Mouse (Mus musculus): ENCODE measurements around the gene Soat1.
"Not testable (repeated sequence)": the region's sequence is repeated elsewhere in the genome, so short reads cannot be mapped to it uniquely, and the experiment has no call there.

The Soat1 gene

GRCm38 (mm10) chr1:156473961-156474503, at the start of gene Soat1:
Gene Soat1, minus strand, starts transcription at chr1:156474331.
- in situ Hi-C loops (cut with MboI, MseI) = loop anchor here (10.0 kb wide), 1 partner anchor 161 kb away; no protein-coding TSS in a partner anchor

- in situ Hi-C loops (cut with MboI, MseI) = not testable (repeated sequence)
These were observed 49.7 kb upstream of the Soat1 start, which contains the start of gene Gm10031 for GRCm38 (mm10) chr1:156523842-156524241. Gene Gm10031, plus strand, starts transcription at chr1:156524012.

GRCm38 (mm10) chr1:156521796-156522517, 47.8 kb upstream of the Soat1 start:
- in situ Hi-C loops (cut with MboI, MseI) = no loop called here

- in situ Hi-C loops (cut with MboI, MseI) = no loop called here
These were observed 46.1 kb upstream of the Soat1 start for GRCm38 (mm10) chr1:156520136-156520780.

GRCm38 (mm10) chr1:156507753-156508152, 33.6 kb upstream of the Soat1 start:
- in situ Hi-C loops (cut with MboI, MseI) = loop anchor here (10.0 kb wide), 1 partner anchor 423 kb away; no protein-coding TSS in a partner anchor

- in situ Hi-C loops (cut with MboI, MseI) = loop anchor here (10.0 kb wide), 1 partner anchor 421 kb away; no protein-coding TSS in a partner anchor
These were observed 31.8 kb upstream of the Soat1 start for GRCm38 (mm10) chr1:156505901-156506300.

- in situ Hi-C loops (cut with MboI, MseI) = loop anchor here (10.0 kb wide), 1 partner anchor 420 kb away; no protein-coding TSS in a partner anchor
These were observed 30.9 kb upstream of the Soat1 start for GRCm38 (mm10) chr1:156504945-156505523.

GRCm38 (mm10) chr1:156496910-156497309, 22.8 kb upstream of the Soat1 start:
- in situ Hi-C loops (cut with MboI, MseI) = no loop called here

- in situ Hi-C loops (cut with MboI, MseI) = no loop called here
These were observed 20.9 kb upstream of the Soat1 start for GRCm38 (mm10) chr1:156495025-156495424.

- in situ Hi-C loops (cut with MboI, MseI) = no loop called here
These were observed 17.2 kb upstream of the Soat1 start for GRCm38 (mm10) chr1:156491226-156491796.

- in situ Hi-C loops (cut with MboI, MseI) = no loop called here
These were observed 13.9 kb upstream of the Soat1 start for GRCm38 (mm10) chr1:156488031-156488430.

- in situ Hi-C loops (cut with MboI, MseI) = no loop called here
These were observed 13.4 kb upstream of the Soat1 start for GRCm38 (mm10) chr1:156487498-156487897.

GRCm38 (mm10) chr1:156481826-156482225, 7.7 kb upstream of the Soat1 start:
- in situ Hi-C loops (cut with MboI, MseI) = no loop called here

GRCm38 (mm10) chr1:156476535-156476934, 2.4 kb upstream of the Soat1 start:
- in situ Hi-C loops (cut with MboI, MseI) = loop anchor here (10.0 kb wide), 1 partner anchor 158 kb away; no protein-coding TSS in a partner anchor

- in situ Hi-C loops (cut with MboI, MseI) = loop anchor here (10.0 kb wide), 1 partner anchor 159 kb away; no protein-coding TSS in a partner anchor
These were observed 1.9 kb upstream of the Soat1 start for GRCm38 (mm10) chr1:156476016-156476415.

GRCm38 (mm10) chr1:156474854-156475253, 723 bp upstream of the Soat1 start:
- in situ Hi-C loops (cut with MboI, MseI) = loop anchor here (10.0 kb wide), 1 partner anchor 160 kb away; no protein-coding TSS in a partner anchor

GRCm38 (mm10) chr1:156473003-156473402, 1.1 kb downstream of the Soat1 start:
- in situ Hi-C loops (cut with MboI, MseI) = loop anchor here (10.0 kb wide), 1 partner anchor 162 kb away; no protein-coding TSS in a partner anchor

GRCm38 (mm10) chr1:156471955-156472354, 2.2 kb downstream of the Soat1 start:
- in situ Hi-C loops (cut with MboI, MseI) = loop anchor here (10.0 kb wide), 1 partner anchor 163 kb away; no protein-coding TSS in a partner anchor

GRCm38 (mm10) chr1:156471071-156471470, 3.1 kb downstream of the Soat1 start:
- in situ Hi-C loops (cut with MboI, MseI) = loop anchor here (10.0 kb wide), 1 partner anchor 164 kb away; no protein-coding TSS in a partner anchor

- in situ Hi-C loops (cut with MboI, MseI) = loop anchor here (10.0 kb wide), 1 partner anchor 164 kb away; no protein-coding TSS in a partner anchor
These were observed 3.6 kb downstream of the Soat1 start for GRCm38 (mm10) chr1:156470557-156470956.

- in situ Hi-C loops (cut with MboI, MseI) = no loop called here
These were observed 5.6 kb downstream of the Soat1 start for GRCm38 (mm10) chr1:156468576-156468975.
